Mouse (Mus musculus): ENCODE measurements at regions not wholly inside any gene's neighbourhood (a gene's known extent, or its start where the extent isn't known, plus 50 kb on each side); places are given as distances from the start of the nearest gene placed in this dataset.

- H3K27me3 ChIP-seq (ENCODE audit: control insufficient read depth, insufficient read depth, low read length, poor library complexity, severe bottlenecking), result no peaks in the 10 kb centered on the region
- no peaks in the 10 kb centered on the region for H3K36me3 ChIP-seq (ENCODE audit: control insufficient read depth, insufficient read depth, low read length, poor library complexity, severe bottlenecking)
- DNase-seq (ENCODE audit: low read depth, low spot score), result peak; percentile 61
Measured at GRCm38 (mm10) chrX:106766812-106767211, 73.6 kb downstream of the Rtl3 start.
